Mouse (Mus musculus) forebrain, embryonic 10.5 days (tissue): Measurements from ENCODE around the gene Specc1l. TPM values are rescaled to one million over a fixed set of nuclear protein-coding genes. Genes with fewer than 3 reads are reported as not detected.

Experiments
- DNase-seq: peaks from one replicate; pipeline ENCODE4 v3.0.0-alpha.2; 2017; ENCODE audit warnings: low spot score; ENCODE audit errors: extremely low spot score
- H3K27ac ChIP-seq: fragments of 300-500 bp; sonication (generic); 2 replicates; pipeline ENCODE4 v1.5.1; 2016; ENCODE audit warnings: mild to moderate bottlenecking
- H3K27me3 ChIP-seq: fragments of 300-500 bp; sonication (generic); 2 replicates; pipeline ENCODE4 v1.6.1; 2016; ENCODE audit warnings: mild to moderate bottlenecking; ENCODE audit not compliant: poor library complexity, severe bottlenecking
- H3K36me3 ChIP-seq: fragments of 300-500 bp; sonication (generic); replicated peaks from 2 replicates; pipeline ENCODE4 v1.6.1; 2016; ENCODE audit warnings: mild to moderate bottlenecking, moderate library complexity
- H3K4me1 ChIP-seq: fragments of 300-500 bp; sonication (generic); 2 replicates; pipeline ENCODE4 v1.6.1; 2016
- H3K4me3 ChIP-seq: fragments of 300-500 bp; sonication (generic); 2 replicates; pipeline ENCODE4 v1.5.1; 2016; ENCODE audit warnings: mild to moderate bottlenecking, moderate library complexity
- H3K9me3 ChIP-seq: fragments of 300-500 bp; sonication (generic); 2 replicates; pipeline ENCODE4 v1.6.1; 2016; ENCODE audit warnings: mild to moderate bottlenecking, moderate library complexity
- WGBS: fragments of 180-500 bp; shearing (Covaris S2); methylation state at CpG from one replicate; pipeline ENCODE4 v1.1.7; 2016; 5-methylcytosine and 5-hydroxymethylcytosine counted together
- polyA plus RNA-seq: library from polyadenylated mRNA; unstranded; fragments of >200 nt; fragmentation: Nextera tagmentation; extraction: Ambion mirVana; gene quantifications from 2 replicates; pipeline ENCODE4 v1.2.1, GENCODE M21; 2016

Gene Specc1l
- polyA plus RNA-seq, 1 experiment from 2014 or later: 36.5 TPM

DNA sequence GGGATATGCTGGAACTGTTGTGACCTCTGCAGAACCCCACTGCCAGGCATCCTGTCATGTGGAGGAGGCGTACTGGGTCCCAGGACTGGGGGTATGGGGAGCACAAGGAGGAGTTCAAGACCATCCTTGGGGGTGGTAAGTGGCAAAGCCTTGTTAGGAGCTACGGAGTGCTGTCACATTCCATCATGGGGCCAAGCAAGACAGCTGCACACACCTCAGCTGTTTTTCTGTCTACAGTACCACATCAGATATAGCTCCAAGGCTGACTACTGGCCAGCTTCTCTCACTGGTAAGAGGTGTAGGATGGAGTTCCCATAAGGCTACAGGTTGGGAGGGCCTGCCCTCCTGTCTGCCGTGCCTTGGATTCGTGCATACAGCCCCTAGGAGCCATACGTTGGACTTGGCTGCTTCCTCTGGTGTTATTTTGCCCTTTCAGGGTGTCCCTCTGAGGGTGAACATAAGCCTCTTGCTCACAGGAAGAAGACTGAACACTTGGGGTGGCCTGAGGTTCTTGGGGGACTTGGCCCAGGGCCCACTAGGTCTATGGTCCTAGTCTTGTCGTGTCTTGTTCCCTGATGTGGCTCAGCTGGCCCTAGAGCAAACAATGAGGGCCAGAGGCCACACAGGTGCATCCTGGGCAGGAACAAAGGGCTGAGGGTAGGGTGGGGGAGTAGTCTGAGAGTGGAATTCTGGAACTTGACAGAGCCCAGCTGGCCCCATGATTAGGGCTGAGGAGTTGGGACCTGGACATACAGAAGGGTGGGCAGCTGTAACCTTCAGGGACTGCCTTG is 102.5 kb downstream of the Specc1l start:
- no peak for DNase-seq

DNA sequence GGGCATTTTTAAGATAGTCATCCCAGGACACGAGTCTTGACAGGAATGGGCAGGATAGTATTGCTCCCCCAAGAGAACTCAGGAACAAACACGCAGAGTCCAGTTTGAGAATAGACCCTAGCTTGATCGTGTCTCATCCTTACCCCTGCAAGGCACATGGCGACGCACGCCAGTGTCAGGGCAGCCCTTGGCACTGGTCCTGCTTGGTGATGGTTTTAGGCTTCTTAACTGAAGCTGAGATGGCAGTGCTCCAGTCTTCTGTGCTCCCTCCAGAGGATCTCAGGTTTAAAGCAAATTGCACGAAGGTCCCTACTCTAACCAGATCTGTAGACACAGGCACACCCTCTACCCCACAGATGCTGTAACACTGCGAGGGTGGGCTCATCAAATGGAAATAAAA is 103.9 kb downstream of the Specc1l start:
- no peak overlapping the region for H3K27ac ChIP-seq
- DNase-seq: no peak
- H3K4me1 ChIP-seq: peaks cover 23% of the 10 kb centered on the region
- H3K27me3 ChIP-seq: peaks cover 50% of the 10 kb centered on the region
- H3K36me3 ChIP-seq: peaks cover 22% of the 10 kb centered on the region
- WGBS: 83% methylated on average over 8 of the region's 8 CpGs
- no peaks in the 10 kb centered on the region for H3K9me3 ChIP-seq
- no peak overlapping the region for H3K4me3 ChIP-seq

More for the DNA sequence above, 102.5 kb downstream of the Specc1l start:
- WGBS: 80% methylated on average over 6 of the region's 6 CpGs
- H3K4me3 ChIP-seq: no peak overlapping the region
- no peaks in the 10 kb centered on the region for H3K9me3 ChIP-seq
- H3K27ac ChIP-seq: 0 out of 2 replicates have a peak overlapping the region, but pooled peaks have one; percentile 30
- H3K36me3 ChIP-seq: peaks cover 36% of the 10 kb centered on the region
- H3K27me3 ChIP-seq: peaks cover 41% of the 10 kb centered on the region
- H3K4me1 ChIP-seq: peaks cover 23% of the 10 kb centered on the region

DNA sequence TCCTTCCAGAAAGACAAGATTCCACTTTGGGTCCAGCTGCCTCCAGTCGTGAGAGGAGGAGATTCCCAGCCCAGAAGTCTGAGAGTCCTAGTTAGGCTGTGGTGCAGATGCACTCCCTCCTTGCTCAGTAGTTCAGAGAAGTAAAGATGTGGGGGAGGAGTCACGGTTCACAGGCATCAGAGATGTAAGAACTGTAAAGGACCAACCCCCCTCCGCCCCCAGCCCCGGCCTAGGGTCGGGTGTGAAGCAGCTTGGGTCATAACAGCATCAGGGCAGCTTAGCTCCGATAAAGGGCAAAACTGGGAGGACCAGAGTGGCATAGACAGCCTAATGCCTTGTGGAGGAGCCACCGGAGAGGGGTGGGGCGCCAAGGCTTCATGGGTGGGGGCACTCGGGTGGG is 104.6 kb downstream of the Specc1l start:
- 8% methylated on average over 9 of the region's 9 CpGs for WGBS
- DNase-seq: no peak
- H3K27ac ChIP-seq: peak overlapping the region; percentile 80

DNA sequence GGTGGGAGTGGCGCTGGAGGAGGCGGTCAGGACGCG is 104.8 kb downstream of the Specc1l start, which contains the start of gene Adora2a:
Adora2a (plus strand) TSS at position 6 of the 36 bp plus-strand sequence.
- Histone ChIP-seq H3K9me3 (no peaks in the 10 kb centered on the region), H3K27me3 (peaks cover 50% of the 10 kb centered on the region), H3K36me3 (peaks cover 13% of the 10 kb centered on the region), H3K4me1 (peaks cover 23% of the 10 kb centered on the region), H3K27ac (peak within 1 kb of the TSS; percentile 80), H3K4me3 (peak within 1 kb of the TSS; percentile 53)
- WGBS: 2% methylated on average over 4 of the region's 4 CpGs
- DNase-seq: no peak

More for the DNA sequence above, 104.6 kb downstream of the Specc1l start:
- H3K27me3 ChIP-seq: peaks cover 50% of the 10 kb centered on the region
- H3K9me3 ChIP-seq: no peaks in the 10 kb centered on the region
- H3K36me3 ChIP-seq: peaks cover 15% of the 10 kb centered on the region
- peak overlapping the region; percentile 53 for H3K4me3 ChIP-seq
- peaks cover 23% of the 10 kb centered on the region for H3K4me1 ChIP-seq

DNA sequence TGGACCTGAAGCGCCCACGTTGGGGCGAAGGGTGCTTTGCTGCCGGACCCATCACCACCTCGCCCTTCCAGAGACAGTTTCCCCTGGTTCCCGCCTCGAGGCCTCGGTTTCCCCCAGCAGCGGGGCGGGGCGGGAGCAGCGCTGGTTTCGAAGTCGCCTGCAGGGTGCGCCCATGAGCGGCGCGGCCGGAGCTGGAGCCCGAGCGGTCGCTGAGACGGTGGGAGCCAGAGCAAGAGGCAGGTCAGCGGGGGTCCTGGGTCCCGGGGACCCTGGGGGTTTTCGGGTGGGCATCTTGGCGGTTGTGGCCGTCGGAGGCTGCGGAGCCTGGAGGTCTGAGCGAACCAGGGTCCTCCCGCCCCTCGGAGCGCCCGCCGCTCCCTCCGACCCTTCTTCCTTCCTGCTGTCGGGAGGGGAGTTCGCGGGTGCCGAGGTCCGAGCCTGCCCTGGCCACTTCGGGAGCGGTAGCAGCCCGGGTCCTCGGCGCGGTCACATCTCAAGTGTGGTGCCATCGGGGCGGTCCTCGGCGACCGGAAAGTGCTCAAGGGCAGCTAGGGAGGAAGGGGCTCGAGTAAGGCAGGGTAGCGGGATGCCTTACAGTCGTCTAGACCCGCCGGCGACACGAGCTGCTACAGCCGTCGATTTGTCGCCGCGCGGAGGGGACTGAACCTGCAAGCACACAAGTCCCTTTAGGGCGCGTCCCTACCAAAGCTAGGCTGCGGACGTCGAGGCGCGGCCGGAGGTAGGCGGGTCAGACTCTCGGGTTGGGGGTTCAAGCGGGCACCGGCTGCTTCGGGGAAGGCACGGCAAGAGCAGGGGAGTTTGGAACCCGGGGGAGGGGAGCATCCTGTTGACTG is 105.3 kb downstream of the Specc1l start:
- Histone ChIP-seq H3K36me3 (peaks cover 9% of the 10 kb centered on the region; the same call in 1 of the 2 replicates), H3K4me3 (peak overlapping the region; percentile 53), H3K4me1 (peaks cover 23% of the 10 kb centered on the region), H3K27ac (peak overlapping the region; percentile 80), H3K27me3 (peaks cover 50% of the 10 kb centered on the region), H3K9me3 (no peaks in the 10 kb centered on the region)
- DNase-seq: peak; percentile 68
- WGBS: 1% methylated on average over 81 of the region's 81 CpGs

DNA sequence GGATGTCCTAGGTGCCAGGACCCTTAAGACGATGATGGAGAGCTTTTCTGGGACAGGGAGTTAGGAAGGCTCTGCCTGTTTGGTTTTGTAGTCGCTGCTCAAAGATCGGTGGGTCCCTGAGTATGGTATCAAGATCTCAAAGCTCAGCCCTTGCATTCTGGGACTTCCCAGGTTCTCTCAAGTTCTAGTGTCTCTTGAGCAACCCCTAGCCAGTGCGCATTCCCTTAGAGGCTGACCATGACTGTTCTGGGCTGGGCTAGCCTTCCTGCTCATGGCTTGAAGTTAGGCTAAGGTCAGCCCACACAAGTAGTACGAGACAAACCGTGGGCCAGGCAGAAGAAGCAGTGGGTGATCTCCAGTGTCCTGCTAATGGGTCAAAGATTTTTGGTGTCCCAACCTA is 106.3 kb downstream of the Specc1l start:
- H3K27me3 ChIP-seq: peaks cover 50% of the 10 kb centered on the region
- H3K4me3 ChIP-seq: peak overlapping the region; percentile 53
- DNase-seq: no peak
- H3K27ac ChIP-seq: no peak overlapping the region
- peaks cover 2% of the 10 kb centered on the region; the same call in 1 of the 2 replicates for H3K36me3 ChIP-seq
- peaks cover 28% of the 10 kb centered on the region for H3K4me1 ChIP-seq
- no peaks in the 10 kb centered on the region for H3K9me3 ChIP-seq
- WGBS: 79% methylated on average over 6 of the region's 6 CpGs

DNA sequence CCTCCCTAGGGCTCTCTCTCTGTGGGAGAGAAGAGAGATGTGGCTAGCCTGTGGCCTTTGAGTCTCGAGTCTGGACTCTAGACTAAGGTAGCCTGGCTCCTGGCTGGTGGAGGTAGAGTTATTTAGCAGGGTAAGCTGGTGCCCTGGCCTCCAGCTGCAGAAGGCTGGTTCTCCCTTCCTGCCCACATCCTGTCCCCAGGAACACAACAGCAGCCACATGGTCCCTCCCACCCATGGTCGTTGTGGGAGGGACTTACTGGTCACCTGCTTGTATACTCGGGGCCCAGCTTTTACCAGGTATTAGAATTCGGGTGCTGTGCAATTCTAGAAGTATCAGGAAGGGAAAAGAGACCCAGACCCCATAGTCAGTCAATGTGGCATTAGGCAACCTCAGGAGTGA is 108.4 kb downstream of the Specc1l start:
- no peak for DNase-seq
- Histone ChIP-seq H3K27me3 (peaks cover 50% of the 10 kb centered on the region), H3K4me3 (no peak overlapping the region), H3K36me3 (no peaks in the 10 kb centered on the region), H3K4me1 (peaks cover 22% of the 10 kb centered on the region), H3K27ac (no peak overlapping the region), H3K9me3 (no peaks in the 10 kb centered on the region)
- WGBS: 65% methylated on average over 4 of the region's 4 CpGs

DNA sequence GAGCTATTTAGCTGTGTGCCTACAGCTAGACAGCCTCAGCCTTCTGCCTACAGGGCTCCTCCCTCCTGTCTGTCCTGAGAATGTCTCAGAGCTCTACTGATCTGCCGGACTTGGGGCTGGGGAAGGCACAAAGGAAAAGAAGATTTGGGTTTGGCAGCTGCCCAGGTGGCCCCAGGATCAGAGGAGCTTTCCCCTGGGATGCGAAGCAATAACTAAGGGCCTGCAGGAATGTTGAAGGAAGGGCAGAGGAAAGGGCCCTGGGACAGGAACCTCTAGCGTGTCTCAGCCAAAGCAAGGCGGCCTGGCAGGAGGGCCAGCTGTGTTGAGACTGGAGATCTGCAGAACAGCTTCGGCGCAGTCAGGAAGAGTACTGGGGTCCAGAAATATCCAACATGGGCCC is 111.1 kb downstream of the Specc1l start:
- Histone ChIP-seq H3K27ac (peak overlapping the region; percentile 48; the same call in 1 of the 2 replicates), H3K9me3 (no peaks in the 10 kb centered on the region), H3K36me3 (no peaks in the 10 kb centered on the region), H3K27me3 (peaks cover 23% of the 10 kb centered on the region), H3K4me3 (no peak overlapping the region), H3K4me1 (peaks cover 12% of the 10 kb centered on the region)
- 62% methylated on average over 6 of the region's 6 CpGs for WGBS
- no peak for DNase-seq

DNA sequence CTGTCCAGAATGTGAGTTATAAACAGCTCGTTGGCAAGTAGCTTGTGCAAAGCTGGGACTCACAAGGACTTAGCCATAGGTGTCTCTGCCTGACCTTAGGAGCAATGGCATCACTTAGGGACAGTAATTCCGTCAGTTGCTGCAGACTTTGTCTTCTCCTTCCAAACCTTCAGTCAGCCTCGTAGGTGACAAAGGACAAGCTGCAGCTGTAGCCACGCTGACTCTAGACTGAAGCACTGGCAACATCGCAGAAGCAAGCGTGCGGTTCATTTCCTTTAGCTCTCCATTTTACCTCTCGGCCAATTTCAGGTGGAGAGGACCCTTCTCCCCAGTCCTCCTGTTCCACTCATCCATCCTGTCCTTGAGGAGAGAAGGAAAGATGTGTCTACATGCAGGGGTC is 112.1 kb downstream of the Specc1l start:
- Histone ChIP-seq H3K27ac (no peak overlapping the region), H3K9me3 (no peaks in the 10 kb centered on the region), H3K27me3 (peaks cover 13% of the 10 kb centered on the region), H3K36me3 (no peaks in the 10 kb centered on the region), H3K4me1 (peaks cover 19% of the 10 kb centered on the region), H3K4me3 (no peak overlapping the region)
- no peak for DNase-seq
- 87% methylated on average over 8 of the region's 8 CpGs for WGBS

DNA sequence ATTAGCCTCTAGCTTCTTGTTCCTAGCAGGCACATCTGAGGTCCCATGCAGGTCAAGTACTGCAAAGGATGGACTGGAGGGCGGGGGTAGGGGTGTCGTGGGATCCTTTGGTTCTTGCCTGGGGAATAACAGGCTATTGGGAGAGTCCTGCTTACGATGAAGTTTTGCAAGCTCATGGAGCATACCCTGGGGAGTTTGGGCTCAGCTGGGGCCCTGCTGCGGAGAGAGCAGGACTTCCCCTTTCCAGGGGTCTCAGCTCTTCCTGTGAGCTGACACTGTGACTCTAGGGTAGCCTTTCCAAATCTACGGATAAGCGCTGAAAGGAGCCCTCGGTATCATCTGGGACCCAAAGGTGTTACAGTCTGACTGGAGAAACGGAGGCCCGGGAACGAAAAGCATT is 112.5 kb downstream of the Specc1l start:
- peaks cover 19% of the 10 kb centered on the region for H3K4me1 ChIP-seq
- H3K4me3 ChIP-seq: no peak overlapping the region
- H3K27ac ChIP-seq: no peak overlapping the region
- no peaks in the 10 kb centered on the region for H3K36me3 ChIP-seq
- peaks cover 9% of the 10 kb centered on the region for H3K27me3 ChIP-seq
- DNase-seq: no peak
- WGBS: 80% methylated on average over 10 of the region's 10 CpGs
- no peaks in the 10 kb centered on the region for H3K9me3 ChIP-seq

DNA sequence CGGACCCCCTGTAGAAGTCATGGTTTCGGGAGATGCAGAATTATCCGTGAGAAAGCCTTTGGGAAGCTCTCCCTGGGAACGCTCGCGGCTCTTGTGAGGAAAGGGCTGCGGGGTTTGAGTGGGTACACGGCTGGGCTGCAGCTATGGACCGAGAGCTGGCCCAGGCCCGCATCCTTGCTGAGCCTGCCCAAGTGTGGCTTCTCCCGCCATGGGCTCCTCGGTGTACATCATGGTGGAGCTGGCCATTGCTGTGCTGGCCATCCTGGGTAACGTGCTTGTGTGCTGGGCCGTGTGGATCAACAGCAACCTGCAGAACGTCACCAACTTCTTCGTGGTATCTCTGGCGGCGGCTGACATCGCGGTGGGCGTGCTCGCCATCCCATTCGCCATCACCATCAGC is 113.9 kb downstream of the Specc1l start:
- H3K4me3 ChIP-seq: no peak overlapping the region
- 94% methylated on average over 23 of the region's 23 CpGs for WGBS
- H3K27me3 ChIP-seq: no peaks in the 10 kb centered on the region
- DNase-seq: no peak
- no peak overlapping the region for H3K27ac ChIP-seq
- no peaks in the 10 kb centered on the region for H3K36me3 ChIP-seq
- H3K4me1 ChIP-seq: peaks cover 19% of the 10 kb centered on the region
- no peaks in the 10 kb centered on the region for H3K9me3 ChIP-seq

DNA sequence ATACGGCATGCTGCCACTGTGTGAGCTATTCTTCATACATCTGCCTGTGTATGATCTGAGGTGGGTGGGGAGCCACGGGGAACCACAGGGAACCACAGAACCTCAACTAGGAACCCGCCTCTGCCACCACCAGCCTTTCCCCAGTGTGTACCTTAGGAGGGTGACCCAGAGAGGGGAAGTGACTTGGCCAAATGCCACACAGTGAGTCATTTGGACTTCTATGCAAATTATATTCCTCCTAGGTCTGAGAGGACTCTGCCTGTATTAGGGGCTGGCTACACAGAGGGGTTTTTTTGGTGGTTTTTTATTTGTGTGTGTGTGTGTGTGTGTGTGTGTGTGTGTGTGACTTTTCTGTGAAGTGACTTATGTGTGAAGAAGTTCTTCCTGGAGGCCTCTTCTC is 114.7 kb downstream of the Specc1l start:
- H3K27ac ChIP-seq: no peak overlapping the region
- no peaks in the 10 kb centered on the region for H3K9me3 ChIP-seq
- 93% methylated on average over 3 of the region's 3 CpGs for WGBS
- H3K4me1 ChIP-seq: peaks cover 19% of the 10 kb centered on the region
- H3K27me3 ChIP-seq: no peaks in the 10 kb centered on the region
- no peaks in the 10 kb centered on the region for H3K36me3 ChIP-seq
- no peak for DNase-seq
- no peak overlapping the region for H3K4me3 ChIP-seq

DNA sequence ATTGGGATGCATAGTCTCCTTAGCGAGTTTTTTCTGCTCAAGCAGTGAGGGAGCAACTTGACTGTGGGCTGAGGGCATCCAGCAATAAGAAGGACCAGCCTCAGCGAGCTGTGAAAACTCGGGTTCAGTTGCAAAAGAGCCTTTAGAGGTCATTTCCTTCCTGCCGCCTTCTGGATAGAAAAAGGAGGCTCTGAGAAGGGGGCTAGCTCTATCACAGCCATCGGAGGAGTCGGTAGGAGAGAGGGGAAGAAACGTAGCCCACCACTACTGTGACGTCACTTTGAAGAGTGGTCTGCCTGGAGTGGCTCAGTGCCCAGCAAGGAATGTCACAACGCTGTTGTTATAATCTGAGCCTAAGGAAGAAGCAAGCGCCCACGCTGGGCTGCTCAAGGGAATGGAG is 115.2 kb downstream of the Specc1l start:
- 85% methylated on average over 11 of the region's 11 CpGs for WGBS

More for the DNA sequence above, 115.2 kb downstream of the Specc1l start:
- no peak for DNase-seq
- H3K27ac ChIP-seq: no peak overlapping the region
- H3K27me3 ChIP-seq: no peaks in the 10 kb centered on the region
- no peaks in the 10 kb centered on the region for H3K9me3 ChIP-seq
- no peak overlapping the region for H3K4me3 ChIP-seq
- no peaks in the 10 kb centered on the region for H3K36me3 ChIP-seq
- peaks cover 19% of the 10 kb centered on the region for H3K4me1 ChIP-seq
